Mouse (Mus musculus) mouse embryonic stem cell (cell line): ENCODE data around the gene Gm29049.
"Not testable (repeated sequence)": the region's sequence is repeated elsewhere in the genome, so short reads cannot be mapped to it uniquely, and the experiment has no call there.

Experiments
- in situ Hi-C, 2 experiments: fragments of 300-500 bp; cut with MboI; formaldehyde crosslinking; loops; 1 replicate in 1 of 2; 3 replicates in 1 of 2; pipeline ENCODE4 v1.14.3; 2019 to 2020; ENCODE audit warnings: low sequenced_read_pairs in 2 of 2, low pct_unique_long_range_greater_than_20kb in 1 of 2, mixed read lengths in 1 of 2; ENCODE audit not compliant: unreplicated experiment in 1 of 2

Gene Gm29049

DNA sequence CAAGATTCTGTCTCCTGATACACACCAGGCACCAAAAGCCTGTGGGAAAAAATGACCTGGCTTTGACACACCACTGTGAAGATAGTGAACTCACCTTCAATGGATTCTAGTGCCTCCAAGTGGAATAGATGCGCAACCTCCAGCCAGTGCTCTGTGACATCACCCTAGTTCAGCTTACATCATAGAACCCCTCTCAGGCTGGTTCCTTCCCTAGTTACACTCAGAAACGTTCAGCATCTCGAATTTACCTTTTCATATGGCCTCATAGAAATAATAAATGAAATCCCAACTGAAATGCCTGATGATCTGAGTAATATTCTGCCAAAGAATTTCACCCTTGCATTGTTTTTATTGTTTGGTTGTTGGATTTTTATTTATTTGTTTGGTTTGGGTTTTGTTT lies at the start of gene Gm29049:
TSS of gene Gm29049 (minus strand) at position 101 of the 400 bp plus-strand sequence.
- in situ Hi-C loops, result not testable (repeated sequence)
